Mouse (Mus musculus) c-Kit-positive CD71-negative TER-119-negative erythroid progenitor cells, embryonic 14.5 days (primary cell): Measurements from ENCODE around the gene Npas1.

ENCODE experiments used
- DNase-seq: peaks from one replicate; pipeline ENCODE4 v3.0.0-alpha.2; 2013; ENCODE audit warnings: low read depth

The Npas1 gene

DNA sequence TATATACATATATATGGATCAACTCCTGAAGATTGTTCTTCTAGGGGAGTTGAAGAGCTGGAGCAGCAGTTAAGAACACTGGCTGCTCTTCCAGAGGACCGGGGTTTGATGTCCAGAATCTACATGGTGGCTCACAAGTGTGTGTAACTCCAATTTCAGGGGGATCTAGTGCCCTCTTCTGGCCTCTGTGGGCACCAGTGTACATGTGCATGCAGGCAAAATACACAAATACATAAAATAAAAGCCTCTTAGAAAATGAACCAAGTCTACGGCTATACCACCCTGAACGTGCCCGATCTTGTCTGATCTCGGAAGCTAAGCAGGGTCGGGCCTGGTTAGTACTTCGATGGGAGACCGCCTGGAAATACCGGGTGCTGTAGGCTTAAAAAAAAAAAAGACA is 6.0 kb downstream of the Npas1 start:
- no peak for DNase-seq

DNA sequence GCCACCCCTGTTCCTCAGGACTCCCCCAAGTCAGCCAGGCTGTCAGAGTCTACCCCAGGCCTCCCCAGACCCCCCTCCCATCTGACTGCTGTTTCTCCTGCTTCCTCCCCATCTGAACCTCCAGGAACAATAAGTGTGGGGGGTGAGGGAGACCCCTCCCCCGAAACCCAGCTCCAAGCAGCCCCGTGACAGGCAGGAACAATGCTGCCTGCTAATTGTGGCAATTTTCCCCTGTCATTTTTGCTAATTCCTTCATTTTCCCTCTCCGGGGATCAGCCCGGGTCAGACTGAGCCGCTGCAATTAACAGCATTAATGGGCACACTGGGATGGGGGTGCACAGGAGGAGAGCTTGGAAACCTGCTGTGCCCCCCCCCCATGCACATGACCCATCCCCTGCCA is 9.4 kb downstream of the Npas1 start:
- no peak for DNase-seq

DNA sequence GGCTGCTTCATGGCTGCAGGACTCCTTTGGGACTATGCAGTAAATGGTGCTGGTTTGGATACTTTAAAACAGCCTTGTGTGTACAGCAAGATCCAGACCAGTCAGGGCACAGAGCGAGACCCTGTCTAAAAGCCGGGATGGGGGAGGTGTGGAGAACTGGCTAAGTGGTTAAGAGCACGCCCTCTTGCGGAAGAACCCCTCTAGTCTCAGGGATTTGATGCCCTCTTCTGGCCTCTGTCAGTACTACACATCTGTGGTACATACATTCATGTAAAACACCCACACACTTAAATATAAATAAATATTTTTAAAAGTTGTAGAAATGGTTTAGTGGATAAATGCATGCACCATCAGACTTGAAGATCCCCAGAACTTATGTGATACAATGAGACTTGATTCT is 11.0 kb downstream of the Npas1 start:
- peak; percentile 39 for DNase-seq

DNA sequence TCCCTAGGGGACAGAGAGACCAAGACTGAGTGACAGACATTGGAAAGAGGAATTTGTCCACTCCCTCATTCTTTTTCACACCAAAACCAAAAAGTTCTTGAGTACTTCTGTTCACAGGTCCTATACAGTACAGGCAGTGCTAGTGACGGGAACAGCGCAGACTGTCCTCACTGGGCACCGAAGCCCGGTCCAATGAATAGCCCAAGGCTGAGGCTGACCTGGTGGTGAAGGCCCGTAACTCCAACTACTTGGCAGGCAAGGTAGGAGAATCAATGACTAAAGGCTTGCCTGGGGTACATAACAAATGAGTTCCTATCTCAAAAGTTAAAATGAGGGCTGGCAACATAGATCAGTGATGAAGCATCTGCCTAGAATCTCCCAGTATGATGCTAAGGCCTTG is 12.0 kb downstream of the Npas1 start:
- DNase-seq: no peak

DNA sequence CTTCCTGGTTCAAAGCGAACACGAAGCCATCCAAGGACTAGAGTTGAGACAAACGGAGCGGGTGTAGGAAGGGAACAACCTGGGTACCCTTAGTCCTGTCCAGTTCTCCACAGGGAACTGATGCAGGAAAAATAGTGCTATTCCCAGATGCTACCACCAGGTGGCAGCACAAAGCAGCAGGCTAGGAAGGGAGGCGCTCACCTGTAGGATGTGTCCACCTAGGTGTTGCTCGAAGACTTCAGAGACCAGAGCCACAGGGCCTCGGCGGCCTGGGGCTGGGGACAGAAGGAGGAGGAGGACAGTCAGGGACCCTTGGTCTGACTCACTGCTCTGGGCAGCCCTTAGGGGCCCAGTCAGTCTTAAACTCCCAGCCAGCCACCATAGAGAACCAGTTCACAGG is 12.4 kb downstream of the Npas1 start:
- peak; percentile 48 for DNase-seq

DNA sequence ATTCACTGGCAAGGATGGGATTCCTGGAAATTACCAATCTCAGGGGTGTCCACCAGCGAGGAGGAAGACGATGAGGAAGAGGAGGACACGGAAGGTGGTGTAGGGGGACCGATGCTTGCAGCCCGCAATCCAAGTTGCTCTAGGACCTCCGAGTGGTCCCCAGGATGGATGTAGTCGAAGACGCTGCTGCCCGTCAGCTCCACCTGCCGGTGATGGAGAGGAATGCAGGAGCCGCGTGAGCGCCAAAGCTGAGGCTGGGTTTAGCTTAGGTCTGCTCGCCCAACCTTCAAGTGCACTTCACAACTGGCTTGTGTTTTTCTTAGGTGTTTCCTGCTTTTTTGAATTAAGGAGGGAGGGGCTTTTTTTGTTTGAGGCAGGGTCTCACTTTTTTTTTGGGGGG is 14.3 kb downstream of the Npas1 start:
- peak; percentile 67 for DNase-seq

DNA sequence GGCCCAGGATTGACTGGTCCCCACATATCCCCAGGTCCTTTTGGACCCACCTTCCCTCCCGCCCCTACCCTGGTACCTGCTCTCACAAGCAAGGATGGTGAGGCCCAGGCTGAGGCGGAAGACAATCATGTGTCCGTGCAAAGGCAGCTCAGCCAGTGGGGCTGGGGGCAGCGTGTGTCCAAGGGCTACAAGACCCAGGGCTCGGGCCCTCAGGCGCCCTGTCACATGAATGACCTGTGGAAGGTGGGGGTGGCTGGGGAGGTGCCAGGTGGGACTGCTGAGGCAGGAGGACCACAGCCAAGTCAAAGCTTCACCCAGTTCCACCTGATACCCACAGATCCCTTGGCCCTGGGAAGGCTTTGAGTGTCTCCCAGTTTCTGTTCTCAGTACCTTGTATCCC is 15.8 kb downstream of the Npas1 start:
- no peak for DNase-seq

DNA sequence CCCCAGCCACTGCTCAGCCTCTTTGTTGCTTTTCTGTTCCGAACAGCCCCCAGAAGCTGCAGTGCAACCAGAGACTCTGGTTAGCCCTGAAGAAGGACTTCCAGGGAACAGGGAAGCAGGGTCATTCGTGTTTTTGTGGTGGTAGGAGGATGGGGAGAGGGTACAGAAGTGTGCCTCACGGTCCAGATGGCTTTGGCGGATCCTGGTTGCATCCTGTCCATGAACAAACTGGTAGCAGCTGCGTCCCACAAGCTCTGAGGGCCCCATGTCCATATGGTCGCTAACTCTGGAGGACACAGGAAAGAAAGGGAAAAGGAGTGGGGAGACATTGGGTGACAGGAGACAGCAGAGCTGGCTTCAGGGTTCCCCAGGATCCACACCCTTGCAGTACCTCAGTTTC is 16.4 kb downstream of the Npas1 start:
- no peak for DNase-seq

DNA sequence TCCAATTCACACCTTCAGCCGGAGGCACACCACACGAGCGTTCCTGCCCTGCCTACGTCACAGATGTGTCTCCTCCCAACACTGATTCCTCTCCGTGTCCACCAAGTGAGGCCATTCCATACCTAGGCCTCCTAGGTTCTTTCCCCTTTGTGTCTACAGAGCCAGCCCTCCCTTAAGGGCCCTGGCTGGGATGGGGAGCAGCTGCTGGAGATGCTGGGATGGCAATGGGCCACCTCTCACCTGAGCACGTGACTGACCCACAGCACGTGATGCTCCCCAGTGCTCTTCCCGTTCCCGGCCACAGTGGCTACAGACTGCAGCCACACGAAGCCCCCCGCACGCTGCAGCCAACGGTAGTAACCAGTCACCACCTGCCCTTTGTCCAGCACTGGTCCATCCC is 17.0 kb downstream of the Npas1 start:
- no peak for DNase-seq

DNA sequence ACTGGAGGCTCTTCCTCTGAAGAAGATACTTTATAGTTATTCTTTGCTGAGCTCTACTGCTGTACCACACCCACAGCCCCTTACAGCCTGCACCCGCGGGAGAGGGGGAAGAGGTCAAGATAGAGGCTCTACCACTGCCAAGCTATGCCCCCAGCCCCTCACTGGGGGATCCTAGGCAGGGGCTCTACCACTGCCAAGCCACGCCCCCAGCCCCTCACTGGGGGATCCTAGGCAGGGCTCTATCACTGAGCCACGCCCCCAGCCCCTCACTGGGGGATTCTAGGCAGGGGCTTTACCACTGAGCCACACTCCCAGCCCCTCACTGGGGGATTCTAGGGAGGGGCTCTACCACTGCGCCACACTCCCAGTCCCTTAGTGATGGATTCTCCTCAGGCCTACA is 21.2 kb downstream of the Npas1 start:
- DNase-seq: no peak

DNA sequence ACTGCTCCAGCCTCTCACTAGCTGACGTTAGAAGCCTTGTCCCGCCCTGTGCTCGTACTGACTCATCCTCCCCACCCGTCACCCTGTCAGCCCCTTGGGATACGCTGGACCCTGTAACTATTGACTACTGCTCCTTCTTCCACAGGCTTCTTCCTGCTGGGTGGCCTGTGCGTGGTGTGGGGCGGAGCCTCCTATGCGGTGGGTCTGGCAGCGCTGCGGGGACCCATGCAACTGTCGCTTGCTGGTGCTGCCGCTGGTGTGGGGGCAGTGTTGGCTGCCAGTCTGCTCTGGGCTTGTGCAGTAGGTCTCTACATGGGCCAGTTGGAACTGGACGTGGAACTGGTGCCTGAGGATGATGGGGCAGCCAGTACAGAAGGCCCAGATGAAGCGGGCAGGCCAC is 22.5 kb downstream of the Npas1 start:
- DNase-seq: no peak

DNA sequence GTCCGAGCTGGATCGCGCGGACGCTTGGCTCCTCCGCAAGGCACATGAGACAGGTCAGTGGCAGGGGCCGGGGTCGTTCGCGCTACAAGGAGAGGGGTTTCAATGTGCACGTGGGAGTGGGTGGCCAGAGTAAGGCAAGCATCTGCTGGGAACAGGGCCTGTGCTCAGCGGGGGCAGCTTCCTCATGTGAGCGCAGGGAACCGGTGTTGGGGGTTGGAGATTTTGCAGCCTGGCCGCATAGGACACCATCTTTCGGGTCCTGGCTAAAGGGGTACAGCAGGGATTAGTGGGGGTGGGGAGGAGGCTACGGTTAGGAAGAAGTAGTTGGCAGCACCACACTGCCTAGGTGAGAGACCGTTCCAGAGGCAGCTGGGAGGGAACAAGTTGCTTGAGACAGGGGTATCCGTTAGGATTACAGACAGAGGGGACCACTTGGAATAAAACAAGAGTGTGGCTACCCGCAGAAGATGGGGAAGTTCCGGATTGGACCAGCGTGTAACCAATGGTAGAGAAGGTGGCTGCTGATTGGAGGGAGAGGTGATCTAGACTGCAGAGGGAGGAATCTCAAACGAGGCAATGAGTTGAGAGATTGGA is 24.3 kb downstream of the Npas1 start:
- peak; percentile 50 for DNase-seq

DNA sequence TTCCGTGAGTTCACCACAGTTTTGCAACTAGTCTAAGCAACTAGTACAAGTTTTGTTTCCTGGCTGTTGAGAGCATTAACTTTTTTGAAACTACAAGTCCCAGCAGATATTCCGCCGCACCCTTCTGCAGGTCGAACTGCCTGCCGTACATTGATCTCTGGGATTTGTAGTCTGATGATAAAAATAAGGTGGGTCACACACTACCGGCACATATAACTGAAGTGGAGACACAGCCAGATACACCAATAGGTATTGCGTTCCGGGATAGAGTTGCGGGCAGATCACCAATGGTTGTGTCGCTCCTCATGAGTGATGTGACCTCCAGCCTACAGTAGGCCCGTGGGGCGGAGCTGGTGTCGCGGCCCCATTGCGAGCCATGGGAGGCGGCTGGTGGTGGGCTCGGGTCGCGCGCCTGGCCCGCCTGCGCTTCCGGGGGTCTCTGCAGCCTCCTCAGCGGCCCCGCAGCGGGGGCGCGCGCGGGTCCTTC is 24.9 kb downstream of the Npas1 start, which contains the start of gene Tmem160:
Tmem160 (plus strand) TSS at position 193 of the 487 bp plus-strand sequence.
- peak; percentile 72 for DNase-seq

DNA sequence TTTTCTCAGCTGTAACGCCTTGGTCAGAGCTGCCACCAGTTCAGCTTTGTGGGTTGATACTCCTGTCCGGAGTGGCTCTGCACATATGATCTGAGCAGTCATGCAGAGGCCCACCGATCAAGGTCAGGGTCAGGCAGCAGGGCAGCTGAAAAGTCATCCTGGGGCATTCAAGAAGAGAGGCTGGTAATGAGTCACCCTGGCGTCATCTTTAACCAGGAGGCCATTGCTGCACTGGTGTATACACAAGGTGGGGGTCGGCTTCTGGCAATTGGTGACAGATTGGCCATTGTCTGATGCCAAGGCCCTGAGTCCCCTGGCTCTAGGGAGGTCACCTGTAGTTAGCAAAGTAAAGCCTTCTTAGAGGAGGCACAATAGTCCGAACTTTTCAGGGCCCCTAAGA is 25.9 kb downstream of the Npas1 start:
- DNase-seq: no peak

DNA sequence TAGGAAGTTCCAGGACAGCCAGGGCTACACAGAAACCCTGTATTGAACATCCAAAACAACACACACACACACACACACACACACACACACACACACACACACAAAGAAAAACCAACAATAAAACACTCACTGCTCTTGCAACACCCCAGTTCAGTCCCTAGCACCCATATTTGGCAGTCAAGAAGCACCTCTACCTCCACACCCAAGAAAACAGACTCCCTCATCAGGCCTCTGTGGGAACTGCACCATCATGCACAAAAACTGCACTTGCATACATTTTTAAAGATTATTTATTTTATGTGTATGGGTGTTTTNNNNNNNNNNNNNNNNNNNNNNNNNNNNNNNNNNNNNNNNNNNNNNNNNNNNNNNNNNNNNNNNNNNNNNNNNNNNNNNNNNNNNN is 36.3 kb downstream of the Npas1 start:
- no peak for DNase-seq

DNA sequence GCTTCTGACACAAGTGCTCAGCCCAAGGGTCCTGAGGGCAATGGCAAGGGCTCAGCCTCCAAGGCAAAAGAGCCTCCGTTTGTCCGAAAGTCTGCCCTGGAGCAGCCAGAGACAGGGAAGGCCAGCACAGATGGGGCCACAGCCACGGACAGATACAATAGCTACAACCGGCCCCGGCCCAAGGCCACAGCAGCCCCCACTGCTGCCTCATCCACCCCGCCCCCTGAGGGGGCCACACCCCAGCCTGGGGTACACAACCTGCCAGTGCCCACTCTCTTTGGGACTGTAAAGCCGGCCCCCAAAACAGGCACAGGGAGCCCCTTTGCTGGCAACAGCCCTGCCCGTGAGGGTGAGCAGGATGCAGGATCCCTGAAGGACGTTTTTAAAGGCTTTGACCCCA is 42.4 kb downstream of the Npas1 start:
- no peak for DNase-seq

DNA sequence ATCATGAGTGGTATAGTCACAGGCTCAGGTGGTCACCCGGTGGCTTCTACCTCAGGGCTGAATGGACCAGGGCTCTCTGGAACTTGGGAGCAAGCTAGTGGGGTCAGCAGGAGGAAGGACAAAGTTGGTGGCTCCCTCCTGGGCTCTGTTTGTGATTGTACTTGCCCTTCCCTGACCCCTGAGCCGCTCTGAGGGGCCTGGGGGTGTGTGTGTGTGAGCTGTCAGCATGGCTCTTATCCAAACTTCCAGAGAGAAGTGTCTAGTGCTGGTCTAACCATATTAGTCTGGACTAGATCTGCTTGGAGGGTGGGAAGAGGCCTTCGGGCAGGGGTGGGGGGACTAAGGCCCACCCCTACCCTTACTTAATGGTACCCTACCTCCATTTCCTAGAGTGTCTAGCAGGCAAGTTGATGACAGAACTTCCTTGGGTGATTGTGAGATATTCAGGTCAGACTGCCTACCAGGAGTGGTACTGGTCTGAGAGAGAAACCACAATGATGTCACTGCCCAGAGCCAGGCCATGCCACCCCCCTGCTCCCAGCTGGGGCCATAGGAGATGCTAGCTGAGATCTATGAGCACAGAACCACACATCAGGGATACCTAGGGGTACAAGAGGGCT is 44.1 kb downstream of the Npas1 start:
- no peak for DNase-seq

DNA sequence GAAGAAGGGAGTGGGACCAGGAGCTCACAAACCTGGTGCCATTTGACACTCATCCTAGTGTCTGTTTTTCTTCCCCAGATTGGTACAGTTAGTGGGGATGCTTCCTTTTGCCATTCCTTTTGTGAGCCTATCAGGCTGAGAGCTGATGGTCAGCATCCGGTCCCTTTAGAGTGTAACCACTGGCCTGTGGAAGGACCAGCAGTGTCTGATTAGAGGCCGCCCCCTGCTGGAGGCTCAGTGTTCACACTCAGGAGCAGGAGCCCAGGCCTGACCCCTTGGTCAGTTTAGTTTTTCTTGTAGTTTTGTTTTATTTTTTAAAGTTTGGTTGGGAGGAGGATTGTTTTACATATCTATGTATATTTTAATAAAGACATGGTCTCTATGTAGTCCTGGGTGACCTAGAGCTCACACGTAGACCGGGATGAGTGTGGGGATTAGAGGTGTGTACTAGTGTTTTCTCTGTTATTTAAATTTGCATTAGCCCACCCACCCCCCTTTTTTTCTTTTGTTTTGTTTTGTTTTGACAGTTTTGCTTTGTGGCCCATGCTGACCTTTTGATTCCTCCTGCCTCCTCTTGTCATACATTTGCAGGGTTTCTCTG is 51.3 kb downstream of the Npas1 start:
- no peak for DNase-seq

DNA sequence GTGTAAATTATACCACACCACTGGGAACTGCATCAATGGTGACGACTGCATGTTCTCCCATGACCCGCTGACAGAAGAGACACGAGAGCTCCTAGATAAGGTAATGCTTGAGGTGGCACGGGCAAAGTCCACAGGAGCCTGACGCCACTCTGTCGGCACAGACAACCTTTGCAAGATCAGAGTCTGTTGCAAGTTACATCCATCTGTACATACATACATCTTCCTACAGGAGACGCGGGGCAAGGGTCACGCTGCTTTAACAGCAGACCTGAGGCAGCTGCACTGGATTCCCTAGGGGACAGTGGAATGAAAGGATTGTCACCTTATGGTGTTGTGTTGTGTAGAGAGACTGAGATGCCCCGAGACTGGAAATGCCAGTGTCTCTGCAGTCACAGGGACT is 51.8 kb downstream of the Npas1 start:
- no peak for DNase-seq

DNA sequence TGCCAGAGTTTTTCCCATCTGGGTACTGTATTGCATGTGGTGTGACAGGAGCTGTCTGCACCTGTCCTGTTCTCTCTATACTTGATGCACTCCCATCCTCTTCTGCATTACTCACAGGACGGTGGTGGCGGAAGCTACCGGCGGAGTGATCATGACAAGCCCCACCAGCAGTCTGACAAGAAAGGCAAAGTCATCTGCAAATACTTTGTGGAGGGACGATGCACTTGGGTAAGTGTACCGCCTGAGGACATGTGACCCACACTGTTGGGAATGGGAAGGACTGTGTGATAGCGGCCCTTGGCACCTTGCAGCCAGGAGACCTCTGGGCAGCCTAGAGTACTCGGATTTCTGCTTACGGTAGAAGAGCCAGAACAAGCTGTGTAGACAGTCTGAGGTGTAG is 53.8 kb downstream of the Npas1 start:
- no peak for DNase-seq

DNA sequence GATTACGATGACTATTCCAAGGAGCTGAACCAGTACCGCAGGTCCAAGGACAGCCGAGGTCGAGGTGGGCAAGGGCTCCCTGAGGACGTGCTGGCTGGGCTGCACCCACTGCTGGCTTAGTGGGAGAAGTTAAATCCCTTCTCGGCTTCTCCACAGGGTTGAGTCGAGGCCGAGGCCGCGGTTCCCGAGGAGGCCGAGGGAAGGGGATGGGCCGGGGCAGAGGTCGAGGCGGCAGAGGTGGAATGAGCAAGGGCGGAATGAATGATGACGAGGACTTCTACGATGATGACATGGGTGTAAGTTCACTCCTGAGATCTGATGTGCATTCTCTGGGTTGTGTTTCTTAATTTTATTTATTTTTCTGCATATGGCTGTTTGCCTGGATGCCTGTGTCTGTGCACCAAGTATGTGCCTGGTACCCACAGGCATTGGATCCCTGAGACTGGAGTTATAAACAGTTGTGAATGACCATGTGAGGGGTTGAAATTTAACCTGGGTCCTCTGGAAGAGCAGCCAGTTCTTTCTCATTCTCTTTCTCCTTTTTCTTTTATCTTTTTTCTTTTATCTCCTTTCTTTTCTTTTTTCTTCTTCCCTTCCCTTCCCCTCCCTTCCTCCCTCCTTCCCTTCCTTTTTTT is 55.2 kb downstream of the Npas1 start:
- DNase-seq: no peak

DNA sequence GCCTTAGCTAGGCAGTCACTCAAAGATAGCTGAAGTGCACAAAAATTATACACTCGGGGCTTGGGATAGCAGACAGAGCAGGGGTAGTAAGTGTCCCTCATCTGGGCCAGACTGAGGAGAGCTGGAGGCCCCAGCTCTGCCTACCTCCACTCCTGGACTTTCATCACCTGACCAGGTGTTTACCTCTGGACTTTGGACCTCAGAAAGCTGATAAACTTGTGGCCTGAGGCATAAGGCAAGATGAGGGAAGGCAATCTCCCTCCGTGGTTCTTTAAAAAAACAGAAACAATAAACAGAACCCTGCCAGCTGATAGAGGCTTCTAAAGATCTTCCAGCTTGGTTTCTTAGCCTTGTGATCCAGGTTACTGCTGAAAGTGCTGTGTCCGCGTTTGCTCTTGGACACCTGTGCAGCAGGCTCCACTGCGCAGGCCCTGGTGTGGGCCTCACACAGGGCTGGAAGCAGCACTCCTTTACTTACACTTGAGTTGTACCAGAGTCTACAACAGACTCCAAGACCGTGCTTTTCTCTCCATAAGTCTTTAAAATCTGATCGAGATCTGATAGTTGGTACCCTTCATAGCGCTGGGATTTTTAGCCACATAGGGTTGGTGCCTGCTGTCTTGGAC is 56.9 kb downstream of the Npas1 start:
- DNase-seq: no peak

DNA sequence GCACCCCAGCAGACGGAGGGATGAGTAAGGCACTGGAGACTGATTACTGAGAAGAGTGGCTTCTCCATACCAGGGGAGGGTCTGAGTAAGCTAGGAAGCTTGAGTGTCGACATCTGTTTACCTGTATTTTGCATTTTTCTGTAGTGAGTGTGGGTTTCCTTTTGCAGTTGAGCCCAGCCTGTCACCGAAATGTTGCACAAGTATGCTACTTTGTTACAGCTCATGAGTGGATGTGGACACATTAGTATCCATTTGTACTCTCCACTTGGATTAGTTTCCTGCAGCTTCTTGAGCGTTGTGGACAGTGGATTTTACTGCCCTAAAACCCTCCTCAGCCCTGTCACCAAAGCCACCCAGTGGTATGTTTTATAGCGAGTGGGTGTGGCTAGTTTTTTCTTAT is 58.8 kb downstream of the Npas1 start:
- DNase-seq: no peak
